Mouse (Mus musculus) spleen, adult 18-20 months (tissue): ENCODE data around the gene Olfr981.
"Not testable (repeated sequence)": the region's sequence is repeated elsewhere in the genome, so short reads cannot be mapped to it uniquely, and the experiment has no call there.

ENCODE experiments used
- DNase-seq, 2 experiments: peaks; one replicate each; pipeline ENCODE4 v3.0.0; 2022; ENCODE audit warnings: mixed read lengths in 2 of 2

Olfr981 gene

DNA sequence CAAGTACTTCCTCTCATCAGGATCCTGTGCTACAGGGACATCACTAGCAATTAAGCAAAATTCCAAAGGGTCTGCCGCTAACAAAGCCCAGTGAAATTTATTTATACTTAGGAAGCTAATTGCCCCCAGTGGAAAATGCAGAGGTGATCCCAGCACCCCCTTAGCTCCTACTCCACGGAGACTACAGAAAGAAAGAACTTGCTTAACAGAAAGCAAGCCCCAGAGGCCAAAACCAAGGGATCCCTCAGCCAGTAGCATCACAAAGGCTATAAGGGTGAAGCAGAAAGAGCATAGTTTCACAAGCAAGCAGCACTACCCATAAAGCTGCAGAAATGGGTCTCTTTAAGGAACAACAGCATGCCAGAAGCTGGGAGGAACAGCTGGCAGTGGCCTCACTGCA lies at the start of gene Olfr981:
Olfr981 (plus strand) TSS at position 301 of the 400 bp plus-strand sequence.
- no peak for DNase-seq

- not testable (repeated sequence) for DNase-seq
Observed at GRCm38 (mm10) chr9:39976581-39977145, 44.6 kb upstream of the Olfr981 start.

DNA sequence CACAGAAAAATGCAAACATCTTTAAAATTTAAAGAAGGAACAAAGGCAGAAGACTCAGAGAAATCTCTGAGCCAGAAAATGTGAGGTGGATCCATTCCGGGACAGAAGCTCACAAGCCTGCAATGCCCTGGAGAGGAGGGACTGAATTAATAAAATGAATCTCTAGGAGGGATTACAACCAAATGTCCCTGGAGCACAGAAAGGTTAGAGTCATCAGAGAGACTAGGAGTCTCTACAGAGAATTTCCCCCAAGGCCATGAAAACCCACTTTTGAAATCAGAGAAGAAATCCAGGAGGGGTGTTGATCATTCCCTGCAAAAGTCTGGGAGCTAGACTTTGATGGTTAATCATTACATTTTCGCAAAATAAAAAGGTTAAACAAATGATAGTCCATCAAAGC lies 29.5 kb upstream of the Olfr981 start, which contains the start of gene Olfr978:
Olfr978 (plus strand) TSS at position 301 of the 400 bp plus-strand sequence.
- DNase-seq, result no peak

- no peak for DNase-seq
Observed at GRCm38 (mm10) chr9:40003365-40003764, 17.9 kb upstream of the Olfr981 start, which contains the start of gene Olfr979. Gene Olfr979, minus strand, starts transcription at chr9:40003465.

DNA sequence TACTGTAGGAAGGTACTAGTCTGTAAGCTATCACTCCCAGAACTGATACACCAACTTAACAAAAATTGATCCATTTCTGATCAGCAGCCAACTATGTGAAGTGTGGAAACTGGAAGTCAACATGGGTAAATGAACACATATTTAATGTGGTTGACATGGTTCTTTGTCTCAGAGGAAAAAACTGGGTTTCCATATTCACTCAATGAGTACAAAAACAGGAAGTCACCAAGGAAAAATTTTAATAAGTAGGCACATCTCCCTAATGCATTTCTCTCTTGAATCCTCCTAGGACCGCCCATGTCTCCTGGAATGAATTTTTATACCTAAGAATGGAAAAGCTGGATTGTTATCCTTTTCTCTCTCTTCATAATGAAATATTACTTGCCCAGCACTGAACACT lies 11.8 kb upstream of the Olfr981 start, which contains the start of gene Olfr980:
Olfr980 (minus strand) TSS at position 101 of the 400 bp plus-strand sequence.
- DNase-seq, result no peak

DNA sequence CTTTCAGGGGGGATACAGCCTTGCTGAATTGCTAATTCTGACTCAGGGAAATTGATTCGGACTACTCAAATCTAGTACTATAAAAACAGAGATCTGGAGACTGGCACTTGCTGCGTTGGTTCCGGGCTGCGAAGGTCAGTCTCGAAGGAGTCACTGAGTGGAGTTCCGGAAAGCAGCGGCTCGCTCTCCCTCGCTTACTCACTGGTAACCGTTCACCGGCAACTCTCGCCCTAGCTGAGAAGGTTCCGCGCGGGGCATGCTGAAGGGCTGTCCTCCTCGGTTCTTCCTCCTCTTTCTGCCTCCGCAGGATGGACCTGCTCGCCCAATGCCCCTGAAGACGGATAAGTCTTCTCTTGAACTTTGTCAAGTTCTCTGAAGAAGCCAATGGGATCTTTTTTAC lies 28.9 kb downstream of the Olfr981 start:
- no peak for DNase-seq

DNA sequence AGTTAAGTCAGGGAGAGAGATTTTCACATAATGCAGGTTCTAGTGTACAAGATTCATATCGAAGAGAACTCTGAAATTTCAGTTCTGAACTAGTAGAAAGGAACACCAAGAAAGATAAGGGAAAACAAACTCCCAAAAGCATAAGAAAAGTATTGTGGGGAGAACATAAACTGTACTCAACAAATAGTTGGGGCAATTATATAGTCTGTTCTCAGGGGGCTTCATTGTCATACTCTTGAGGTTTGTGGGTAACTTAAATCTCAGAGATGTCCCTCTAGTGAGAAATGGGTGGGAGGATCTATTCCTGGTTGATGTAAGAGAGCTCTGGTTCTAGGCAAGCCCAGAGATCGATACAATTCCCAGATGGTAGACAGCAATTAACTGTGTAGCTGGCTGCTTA lies 52.3 kb downstream of the Olfr981 start, which contains the start of gene Olfr982:
Olfr982 (plus strand) TSS at position 301 of the 400 bp plus-strand sequence.
- DNase-seq, result no peak
